Comparison of ENCODE assay signal across 12 mouse cellular contexts in genomic region chr2:73019371-73020146, GRCm38 (mm10). TPM values are rescaled to one million over a fixed set of nuclear protein-coding genes. Genes with fewer than 3 reads are reported as not detected.
DNase-seq lines count a peak whose midpoint lies in the region; ATAC-seq lines count a peak whose summit lies in the region.
"Had no signal": no experiment of that assay in that cellular context is flagged by ENCODE, and none has a peak within 500 bp of the region (broad histone marks: within the 10 kb centered on the region; RNA-seq: fewer than 3 reads in every experiment).

No protein-coding gene starts in this region.

- ATAC-seq in neutrophil, adult 5-6 weeks (ENCODE audit: extremely low read depth, insufficient number of reproducible peaks, low FRiP score, poor library complexity, severe bottlenecking): peak; percentile 33; the same call in 1 of the 2 replicates

- intact Hi-C loops in heart, postnatal 25 days (cut with DNase I): no loop called here

- peak; percentile 71 to 76 for DNase-seq in heart, adult 18-20 months
- DNase-seq in heart, postnatal 25 days (ENCODE audit: low spot score): no peak
- DNase-seq in cerebellum, adult 11 months: peak; percentile 56
- peak; percentile 34 to 56 for DNase-seq in gastrocnemius, postnatal 4 days (ENCODE audit: low spot score in 2 of 2)
- DNase-seq in layer of hippocampus, adult 9-10 months (ENCODE audit: low spot score): peak; percentile 59
- DNase-seq in thymus, postnatal 0 days (ENCODE audit: low spot score): no peak
- DNase-seq in spleen, postnatal 14 days (ENCODE audit: low spot score in 2 of 2): no peak
- DNase-seq: liver, embryonic 13.5 days had no signal

RNA-seq across cellular contexts. Expression of gene Gm11084, which starts 33.0 kb away (rescaled TPM):
- not detected for total RNA-seq in heart, adult 18-20 months (2021)
- not detected for total RNA-seq in heart, postnatal 25 days (2021)
- not detected for total RNA-seq in gastrocnemius, postnatal 4 days (2021)
- total RNA-seq in neutrophil, adult 5-6 weeks (2017): not detected in 2 replicates
- not detected in 2 replicates for polyA plus RNA-seq in thymus, postnatal 0 days (2015; fragmentation: Nextera tagmentation; extraction: Ambion mirVana)
- total RNA-seq: CH12.LX had no signal
- polyA plus RNA-seq: embryonic facial prominence, embryonic 14.5 days; liver, embryonic 13.5 days; spleen, adult 2 months had no signal

RNA-seq across cellular contexts. Expression of gene Sp3, which starts 39.3 kb away (rescaled TPM):
- 10 to 100 TPM; 27.9 to 32.9 TPM for total RNA-seq in heart, adult 18-20 months (2021)
- total RNA-seq in heart, postnatal 25 days (2021): 10 to 100 TPM; 34.8 to 38.9 TPM
- total RNA-seq in gastrocnemius, postnatal 4 days (2021): 10 to 100 TPM; 63.8 to 69.6 TPM
- total RNA-seq in neutrophil, adult 5-6 weeks (2017): 249 and 279 TPM in 2 replicates
- polyA plus RNA-seq in thymus, postnatal 0 days (2015; fragmentation: Nextera tagmentation; extraction: Ambion mirVana): 64.6 and 73.9 TPM in 2 replicates

Comparison
In these comparisons a context has a peak if more than half of its experiments do, and no peak if none do; other contexts are left out.
1. DNase-seq: peak in heart, adult 18-20 months (2 of 2), cerebellum, adult 11 months (single experiment), gastrocnemius, postnatal 4 days (2 of 2) and layer of hippocampus, adult 9-10 months (single experiment); none in heart, postnatal 25 days (single experiment), thymus, postnatal 0 days (single experiment) and spleen, postnatal 14 days (0 of 2).